Mouse (Mus musculus): ENCODE measurements around the gene Hist3h2ba.

The Hist3h2ba gene

DNA sequence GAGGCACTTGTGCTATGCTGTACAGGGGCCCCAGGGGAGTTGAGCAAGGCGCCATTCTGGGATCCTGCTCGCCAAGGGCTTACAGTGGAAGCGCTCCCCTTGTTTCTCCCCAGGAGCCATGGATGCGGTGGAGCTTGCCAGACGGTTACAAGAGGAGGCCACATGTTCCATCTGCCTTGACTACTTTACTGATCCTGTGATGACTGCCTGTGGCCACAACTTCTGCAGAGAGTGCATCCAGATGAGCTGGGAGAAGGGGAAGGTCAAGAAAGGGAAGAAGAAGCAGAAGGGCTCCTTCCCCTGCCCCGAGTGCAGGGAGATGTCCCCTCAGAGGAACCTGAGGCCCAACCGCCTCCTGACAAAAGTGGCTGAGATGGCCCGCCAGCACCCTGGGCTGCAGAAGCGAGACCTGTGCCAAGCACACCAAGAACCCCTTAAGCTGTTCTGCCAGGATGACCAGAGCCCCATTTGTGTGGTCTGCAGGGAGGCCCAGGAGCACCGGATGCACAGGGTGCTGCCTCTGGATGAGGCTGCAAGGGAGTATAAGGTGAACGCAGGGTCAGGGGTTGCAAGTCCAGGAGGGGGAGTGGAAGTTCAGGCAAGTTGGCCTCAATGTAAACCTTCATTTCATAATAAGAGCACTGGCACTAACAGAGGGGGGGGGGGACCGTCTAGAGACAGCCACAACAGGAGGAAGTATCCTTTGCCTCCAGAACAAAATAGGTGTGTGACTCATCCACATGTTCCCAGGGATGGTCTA lies 16.5 kb downstream of the Hist3h2ba start:
- DNase-seq = no peak

GRCm38 (mm10) chr11:58967346-58967745 lies 18.6 kb downstream of the Hist3h2ba start:
- peak in 1 of 2 experiments; percentile 44 for DNase-seq

DNA sequence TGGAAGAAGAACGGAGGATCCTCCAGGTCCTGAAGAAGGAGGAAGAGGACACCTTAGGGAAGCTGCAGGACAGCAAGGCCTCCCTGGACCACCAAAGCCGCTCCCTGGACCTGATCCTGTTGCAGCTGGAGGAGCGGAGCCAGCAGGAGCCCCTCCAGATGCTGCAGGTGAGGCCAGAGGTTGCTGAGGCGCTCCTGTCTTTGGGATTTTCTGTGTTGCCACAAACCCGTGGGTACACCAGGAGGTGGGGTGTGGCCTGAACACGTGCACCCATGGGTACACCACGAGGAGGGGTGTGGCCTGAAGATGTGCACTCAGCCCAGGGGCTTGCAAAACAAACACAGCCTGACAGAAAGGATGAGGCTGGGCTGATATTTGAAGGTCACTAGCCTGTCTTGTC lies 19.8 kb downstream of the Hist3h2ba start:
- no peak for DNase-seq

DNA sequence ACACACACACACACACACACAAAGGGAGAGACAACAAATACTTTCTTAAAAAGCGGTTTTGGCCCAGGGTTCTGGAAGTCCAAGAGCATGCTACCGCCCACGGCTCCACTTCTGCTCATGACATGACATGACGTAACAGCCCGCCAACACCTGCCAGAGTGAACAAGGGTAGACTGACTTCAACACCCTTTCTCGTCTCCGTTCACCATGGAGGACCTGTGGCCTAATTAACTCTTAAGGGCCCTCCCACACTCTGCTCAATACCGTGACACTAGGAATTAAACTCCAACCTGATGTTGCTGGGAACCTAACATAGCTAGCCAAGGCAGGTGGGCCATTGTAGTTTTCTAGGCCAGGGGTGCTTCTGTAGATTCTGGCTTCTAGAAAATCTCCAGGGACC lies 20.3 kb downstream of the Hist3h2ba start:
- no peak for DNase-seq

GRCm38 (mm10) chr11:58969659-58970058 lies 20.9 kb downstream of the Hist3h2ba start:
- DNase-seq = no peak

GRCm38 (mm10) chr11:58970831-58971530 lies 22.3 kb downstream of the Hist3h2ba start:
- DNase-seq = no peak

DNA sequence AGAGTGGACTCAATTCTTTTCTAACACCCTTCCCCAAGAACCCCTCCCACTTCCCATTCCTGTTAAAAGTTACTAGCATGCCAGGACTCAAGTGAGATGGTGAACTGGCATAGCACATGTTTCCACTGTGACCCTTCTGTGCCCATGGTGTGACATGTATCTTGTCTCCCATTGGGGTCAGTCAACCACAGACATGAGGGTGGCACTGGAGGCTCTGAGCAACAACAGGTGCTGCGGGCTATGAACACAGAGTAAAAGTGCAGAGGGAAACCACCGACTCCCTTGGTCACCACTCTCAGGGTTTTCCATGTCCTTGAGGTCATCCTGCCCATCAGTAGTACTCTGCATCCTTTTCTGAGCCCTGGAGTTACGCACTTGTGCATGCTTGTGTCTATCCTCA lies 23.1 kb downstream of the Hist3h2ba start:
- no peak for DNase-seq

GRCm38 (mm10) chr11:58974414-58974813 lies 25.7 kb downstream of the Hist3h2ba start:
- DNase-seq = no peak

DNA sequence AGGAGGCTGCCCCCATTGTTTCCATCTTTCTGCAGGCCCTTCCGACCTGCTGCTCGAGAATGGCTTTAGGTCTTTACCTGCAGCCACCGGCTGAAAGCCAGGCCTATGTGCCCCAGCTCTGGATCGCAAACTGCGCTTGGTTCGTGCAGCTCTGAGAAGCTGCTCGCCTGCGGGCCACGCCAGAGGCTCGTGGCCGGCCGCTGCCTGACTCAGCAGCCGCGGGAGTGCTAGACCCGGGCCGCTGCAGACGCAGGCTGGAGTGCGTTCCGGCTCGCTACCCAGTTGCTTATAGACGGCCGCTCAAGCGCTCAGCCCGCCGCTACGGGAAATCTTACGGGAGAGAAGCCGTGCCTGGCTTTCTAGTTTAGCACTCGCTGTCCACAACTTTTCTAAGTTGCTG lies 28.4 kb downstream of the Hist3h2ba start:
- peak in 1 of 2 experiments; percentile 52 for DNase-seq

GRCm38 (mm10) chr11:58977607-58978026 lies 28.9 kb downstream of the Hist3h2ba start:
- DNase-seq = no peak

DNA sequence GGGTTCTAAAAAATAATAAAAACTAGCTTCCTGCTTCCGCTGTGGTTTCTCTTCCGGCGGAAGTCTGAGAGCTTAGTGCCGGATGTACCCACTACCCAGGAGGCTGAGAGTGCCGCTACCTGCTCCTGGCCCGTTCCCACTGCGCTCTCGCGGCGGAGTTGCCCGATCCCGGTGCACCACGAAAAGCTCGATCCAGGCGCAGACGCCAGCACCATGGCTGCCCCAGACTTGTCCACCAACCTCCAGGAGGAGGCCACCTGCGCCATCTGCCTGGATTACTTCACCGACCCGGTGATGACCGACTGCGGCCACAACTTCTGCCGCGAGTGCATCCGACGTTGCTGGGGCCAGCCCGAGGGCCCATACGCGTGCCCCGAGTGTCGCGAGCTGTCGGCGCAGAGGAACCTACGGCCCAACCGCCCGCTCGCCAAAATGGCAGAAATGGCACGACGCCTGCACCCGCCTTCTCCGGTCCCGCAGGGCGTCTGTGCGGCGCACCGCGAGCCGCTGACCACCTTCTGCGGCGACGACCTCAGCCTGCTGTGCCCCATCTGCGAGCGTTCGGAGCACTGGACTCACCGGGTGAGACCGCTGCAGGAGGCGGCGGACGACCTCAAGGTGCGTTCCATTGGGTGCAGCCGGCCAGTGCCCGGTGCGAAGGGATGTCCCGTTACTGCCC lies 29.4 kb downstream of the Hist3h2ba start, which contains the start of gene Trim11:
Trim11 (plus strand) TSS at position 67 of the 679 bp plus-strand sequence.
- DNase-seq = peak; percentile 75 to 76

DNA sequence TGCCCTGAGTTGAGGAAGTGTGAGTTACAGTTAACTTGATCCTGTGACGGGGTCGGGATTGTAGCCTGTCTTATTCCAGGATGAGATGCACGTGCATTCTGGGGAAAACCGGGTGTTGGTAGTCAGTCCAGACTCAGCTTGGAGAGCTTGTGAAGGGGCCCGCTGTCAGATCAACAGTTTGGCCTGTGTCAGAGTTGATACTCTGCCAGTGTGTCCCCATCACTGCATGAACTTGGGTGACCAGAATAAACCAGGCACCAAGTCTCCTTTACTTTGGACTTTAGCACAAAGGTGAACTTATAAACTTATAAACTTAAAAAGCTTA lies 29.9 kb downstream of the Hist3h2ba start:
- no peak for DNase-seq

DNA sequence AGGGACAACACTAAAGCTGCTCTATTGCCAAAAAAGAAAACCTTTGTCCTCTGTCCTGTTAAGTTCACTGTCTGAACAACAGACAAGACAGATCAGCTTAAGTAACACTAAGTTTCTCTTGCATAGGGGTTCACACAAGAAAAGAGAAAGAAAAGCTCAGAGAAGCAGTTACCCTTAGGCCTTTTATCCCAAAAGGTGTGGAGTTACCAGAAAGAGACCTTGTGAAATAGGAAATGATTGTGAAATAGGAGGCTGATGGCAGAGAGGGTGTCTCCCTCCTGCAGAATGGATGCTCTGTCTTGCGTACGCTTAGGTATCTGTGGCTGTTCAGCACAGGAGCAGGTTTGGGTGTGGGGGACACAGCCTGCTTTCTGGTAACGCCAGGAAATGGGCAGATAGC lies 30.5 kb downstream of the Hist3h2ba start:
- DNase-seq = no peak

DNA sequence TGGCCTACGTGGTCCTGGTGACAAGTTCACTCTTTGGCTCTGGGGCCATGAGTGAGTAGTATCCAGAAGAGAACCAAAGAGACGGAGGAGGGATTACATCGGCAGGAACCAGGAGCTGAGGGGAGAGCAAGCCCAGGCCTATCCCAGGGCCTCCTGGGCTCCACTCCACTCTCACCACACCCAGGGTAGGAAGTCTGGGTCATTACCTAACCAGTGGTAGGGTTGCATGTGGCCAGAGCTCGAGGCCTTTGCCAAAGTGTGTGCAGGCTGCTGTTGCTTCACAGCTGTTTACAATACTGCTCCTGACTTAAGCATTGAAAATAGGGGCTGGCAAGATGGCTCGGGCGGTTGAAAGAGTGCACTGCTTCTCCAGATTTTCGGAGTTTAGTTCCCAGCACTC lies 30.9 kb downstream of the Hist3h2ba start:
- DNase-seq = no peak

- DNase-seq = peak in 1 of 2 experiments; percentile 50
Observed at GRCm38 (mm10) chr11:58980381-58980990, 31.8 kb downstream of the Hist3h2ba start.

DNA sequence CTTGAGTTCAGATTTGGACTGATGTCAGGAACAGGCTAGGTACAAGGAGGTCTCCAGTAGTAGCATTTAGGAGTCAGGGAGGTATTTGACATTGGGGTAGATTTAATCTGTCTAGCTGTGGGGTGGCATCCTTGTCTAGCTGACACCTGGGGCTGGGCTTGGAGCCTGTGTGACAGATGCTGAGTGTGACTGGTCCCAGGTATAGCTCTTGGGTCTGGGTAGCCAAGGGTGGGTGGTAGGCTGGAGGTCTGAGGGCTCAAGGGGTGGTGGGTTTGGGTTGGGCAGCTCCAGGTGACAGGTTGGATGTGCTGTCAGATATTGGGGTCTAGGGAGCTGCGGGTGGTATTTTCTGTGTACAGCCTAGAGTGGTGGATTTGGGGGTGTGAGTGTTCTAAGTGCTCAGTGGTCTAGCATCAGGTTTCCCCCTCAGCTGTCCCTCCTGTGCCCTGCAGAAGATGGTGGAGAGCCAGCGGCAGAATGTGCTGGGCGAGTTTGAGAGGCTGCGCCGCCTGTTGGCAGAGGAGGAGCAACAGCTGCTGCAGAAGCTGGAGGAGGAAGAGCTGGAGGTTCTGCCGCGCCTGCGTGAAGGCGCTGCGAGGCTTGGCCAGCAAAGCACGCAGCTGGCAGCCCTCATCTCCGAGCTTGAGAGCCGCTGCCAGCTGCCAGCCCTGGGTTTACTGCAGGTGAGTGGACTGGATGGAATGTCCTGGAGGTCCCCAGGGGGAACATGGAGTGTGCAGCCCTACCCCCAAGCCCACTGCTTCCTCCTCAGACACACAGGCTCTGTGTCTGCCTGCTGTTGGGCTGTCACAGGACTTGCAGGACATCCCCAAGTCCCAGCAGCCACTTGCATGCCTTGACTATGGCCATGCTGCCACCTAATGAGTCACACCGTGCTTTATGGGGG lies 33.1 kb downstream of the Hist3h2ba start:
- peak in 1 of 2 experiments; percentile 38 for DNase-seq

GRCm38 (mm10) chr11:58982471-58983097 lies 33.9 kb downstream of the Hist3h2ba start:
- DNase-seq = no peak

- no peak for DNase-seq
Observed at GRCm38 (mm10) chr11:58983691-58984341, 35.1 kb downstream of the Hist3h2ba start.

GRCm38 (mm10) chr11:58984657-58985056 lies 35.9 kb downstream of the Hist3h2ba start:
- DNase-seq = no peak

GRCm38 (mm10) chr11:58985299-58985917 lies 36.7 kb downstream of the Hist3h2ba start:
- no peak for DNase-seq

GRCm38 (mm10) chr11:58989166-58989565 lies 40.4 kb downstream of the Hist3h2ba start:
- no peak for DNase-seq
